Mouse (Mus musculus) kidney, adult 2 months (tissue): Measurements from ENCODE around the gene Wdr49.

Source experiments
- CTCF ChIP-seq: fragments of 200-500 bp; conservative IDR thresholded peaks from 2 replicates; pipeline ENCODE4 v1.5.1; 2011; ENCODE audit warnings: low read depth, mild to moderate bottlenecking, control low read depth, low read length, moderate library complexity, mixed read lengths; ENCODE audit not compliant: insufficient read depth, insufficient read length
- POLR2A ChIP-seq: fragments of 200-500 bp; IDR thresholded peaks from one replicate; pipeline ENCODE4 v1.6.1; 2011; ENCODE audit warnings: low read depth, low read length, control low read depth

GRCm38 (mm10) chr3:75521314-75521713 is 39.4 kb upstream of the Wdr49 start:
- no peak for TF ChIP-seq CTCF
- TF ChIP-seq POLR2A = no peak
